Mouse (Mus musculus) cerebellum, postnatal 10 days (tissue): Measurements from ENCODE around the gene Stx3.

ENCODE experiments used
- DNase-seq, 2 experiments: peaks; one replicate each; pipeline ENCODE4 v3.0.0; 2021; ENCODE audit warnings: mixed read lengths in 2 of 2

Gene Stx3

GRCm38 (mm10) chr19:11807822-11808221, 11.4 kb downstream of the Stx3 start:
- no peak for DNase-seq

- no peak for DNase-seq
Measured at GRCm38 (mm10) chr19:11807251-11807650, 12.0 kb downstream of the Stx3 start.

GRCm38 (mm10) chr19:11804423-11804822, 14.8 kb downstream of the Stx3 start:
- no peak for DNase-seq

GRCm38 (mm10) chr19:11800531-11801315, 18.5 kb downstream of the Stx3 start:
- no peak for DNase-seq

DNA sequence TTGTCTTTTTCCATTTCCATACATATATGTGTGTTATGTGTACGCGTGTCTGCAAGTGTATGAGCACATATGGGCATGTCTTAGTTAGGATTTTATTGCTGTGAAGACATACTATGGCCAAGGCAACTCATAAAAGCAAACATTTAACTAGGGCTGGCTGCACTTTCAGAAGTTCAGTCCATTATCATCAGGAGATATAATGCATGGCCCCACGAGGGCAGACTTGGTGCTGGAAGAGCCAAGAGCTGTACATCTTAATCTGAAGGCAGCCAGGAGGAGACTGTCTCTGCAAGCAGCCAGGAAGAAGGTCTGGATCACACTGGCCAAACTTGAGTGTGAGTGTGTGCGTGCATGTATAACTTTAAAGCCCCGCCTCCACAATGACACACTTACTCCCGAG, 24.8 kb downstream of the Stx3 start:
- no peak for DNase-seq

GRCm38 (mm10) chr19:11793741-11794359, 25.4 kb downstream of the Stx3 start:
- DNase-seq = no peak

DNA sequence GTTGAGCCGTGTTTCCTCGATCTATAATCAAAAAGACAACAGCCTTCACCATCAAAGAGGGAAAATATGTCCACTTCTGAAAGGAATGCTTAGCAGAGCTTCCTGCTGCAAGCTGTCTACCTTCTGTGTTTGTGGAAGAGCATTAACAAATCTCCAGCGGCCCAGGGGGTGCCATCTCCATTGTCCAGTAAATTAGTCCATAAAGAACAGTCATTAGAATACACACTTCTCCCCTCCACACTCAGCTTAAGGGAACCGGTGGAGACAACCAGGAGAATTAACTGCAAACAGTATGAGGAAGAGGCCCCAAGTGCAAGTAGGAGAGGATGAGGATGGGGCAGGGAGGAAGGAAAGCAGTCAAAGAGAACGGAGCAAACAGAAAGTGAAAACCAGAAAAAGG, 27.4 kb downstream of the Stx3 start:
- no peak for DNase-seq

DNA sequence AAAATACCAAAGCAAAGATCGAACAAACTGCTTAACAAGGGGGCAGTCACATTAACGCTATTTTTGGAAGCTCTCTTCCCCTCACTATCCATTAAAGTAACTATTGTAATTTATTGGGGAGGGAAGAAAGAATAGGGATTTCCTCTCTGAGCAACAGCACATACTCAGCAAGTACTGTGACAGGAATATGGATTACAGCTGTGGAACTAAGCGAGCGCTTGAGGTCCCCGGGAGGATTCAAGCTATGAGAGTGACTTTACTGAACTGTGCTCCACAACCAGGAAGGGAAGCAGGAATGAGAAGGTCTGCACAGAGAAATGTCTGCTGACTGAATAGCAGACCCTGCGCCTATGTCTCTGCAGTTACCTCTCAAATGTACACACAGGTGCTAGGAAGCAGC, 30.3 kb downstream of the Stx3 start:
- DNase-seq = no peak

DNA sequence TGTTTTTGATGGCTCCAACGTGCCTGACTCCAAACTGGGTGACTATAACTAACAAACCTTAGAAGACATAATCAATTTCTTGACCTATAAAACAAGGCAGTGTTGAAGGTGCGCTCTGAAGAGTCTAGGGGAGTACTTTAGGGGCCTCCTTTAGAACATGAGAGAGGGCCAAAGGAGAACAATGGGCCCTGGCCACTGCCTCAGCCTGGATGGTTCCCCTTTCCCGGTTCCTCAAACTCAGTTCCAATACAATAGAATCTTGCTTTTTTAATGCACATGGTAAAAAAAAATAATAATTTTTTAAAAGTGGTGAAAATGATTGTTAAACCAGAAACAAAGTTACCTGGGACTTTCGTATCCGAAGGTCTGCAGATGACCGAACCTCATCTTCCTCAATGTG, 31.4 kb downstream of the Stx3 start:
- no peak for DNase-seq

DNA sequence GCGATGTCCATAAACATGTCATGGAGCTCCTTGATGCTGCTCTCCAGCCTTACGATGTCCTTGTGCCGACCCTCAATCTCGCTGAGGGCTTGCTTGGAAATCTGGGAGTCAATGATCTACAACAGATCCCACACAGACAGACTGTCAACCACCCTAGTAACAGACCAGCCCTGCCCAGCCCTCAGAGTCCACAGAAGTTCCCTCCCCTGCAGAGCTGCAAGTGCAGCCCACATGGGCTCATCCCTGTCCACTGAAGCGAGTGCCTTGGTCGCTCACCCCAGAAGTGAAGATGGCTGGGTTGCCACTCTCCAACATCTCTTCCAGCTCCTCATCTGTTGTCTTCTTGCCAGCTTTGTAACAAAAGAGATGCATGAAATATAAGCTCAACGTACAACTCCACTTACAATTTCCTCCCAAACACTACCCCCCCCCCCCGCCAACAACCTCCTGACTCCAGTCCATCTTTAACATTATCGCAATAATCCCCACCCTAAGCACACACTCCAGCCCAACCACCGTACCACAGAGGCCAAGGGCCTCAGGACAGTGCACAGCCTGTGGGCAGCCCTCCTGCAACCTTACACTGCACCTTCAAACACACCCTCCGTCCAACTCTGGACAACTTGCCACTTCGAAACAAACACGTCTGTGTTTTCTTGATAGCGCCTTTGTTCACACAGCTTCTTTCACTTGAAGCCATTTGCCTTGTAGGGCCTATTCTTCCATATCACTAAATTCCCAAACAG, 33.6 kb downstream of the Stx3 start:
- DNase-seq = no peak

GRCm38 (mm10) chr19:11777191-11777865, 41.9 kb downstream of the Stx3 start:
- peak; percentile 74 to 79 for DNase-seq

DNA sequence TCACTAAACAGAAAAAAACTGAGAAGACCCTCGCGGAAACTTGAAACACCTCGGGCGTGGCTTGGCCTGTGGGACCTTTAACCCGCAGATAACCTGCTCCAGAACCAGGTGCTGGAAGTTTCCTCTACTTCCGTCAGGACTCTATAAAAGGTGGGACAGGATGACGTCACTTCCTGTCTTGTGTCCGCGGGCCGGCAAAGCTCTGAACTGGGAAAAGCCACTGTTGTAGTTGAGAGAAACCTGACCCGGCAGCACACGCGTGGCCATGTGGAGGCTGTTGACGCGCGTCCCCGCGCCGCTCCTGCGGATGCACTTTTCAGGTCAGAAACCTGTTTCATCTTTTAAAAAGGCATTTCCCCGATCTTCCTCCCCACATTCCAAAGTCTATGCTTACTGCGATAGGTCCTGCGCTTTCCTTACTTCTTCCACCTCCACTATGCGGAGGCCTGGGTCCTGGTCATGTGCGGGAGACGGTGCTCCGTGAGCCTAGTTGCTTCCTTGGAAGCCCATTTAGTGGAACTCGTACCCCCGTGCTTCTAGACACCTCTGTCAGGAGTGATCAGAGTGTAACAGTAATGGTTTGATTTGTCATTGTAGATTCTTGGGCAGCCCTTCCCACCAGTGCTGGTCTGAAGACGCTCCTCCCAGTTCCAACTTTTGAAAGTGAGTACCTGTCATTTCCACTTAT, 48.9 kb downstream of the Stx3 start, which contains the start of gene Mrpl16:
TSS of gene Mrpl16 (plus strand) at position 187 of the 688 bp plus-strand sequence.
- DNase-seq = peak; percentile 93 to 97

- no peak for DNase-seq
Measured at GRCm38 (mm10) chr19:11769257-11769920, 49.8 kb downstream of the Stx3 start.

GRCm38 (mm10) chr19:11768163-11768562, 51.0 kb downstream of the Stx3 start:
- peak; percentile 51 to 73 for DNase-seq

- DNase-seq = no peak
Measured at GRCm38 (mm10) chr19:11766413-11766812, 52.8 kb downstream of the Stx3 start.

GRCm38 (mm10) chr19:11765059-11765458, 54.1 kb downstream of the Stx3 start:
- DNase-seq = no peak

- DNase-seq = no peak
Measured at GRCm38 (mm10) chr19:11747298-11747697, 71.9 kb downstream of the Stx3 start, which contains the start of gene Gif. Gene Gif, plus strand, starts transcription at chr19:11747554.

- no peak for DNase-seq
Measured at GRCm38 (mm10) chr19:11745680-11746079, 73.5 kb downstream of the Stx3 start.

- no peak for DNase-seq
Measured at GRCm38 (mm10) chr19:11736455-11736854, 82.7 kb downstream of the Stx3 start.

DNA sequence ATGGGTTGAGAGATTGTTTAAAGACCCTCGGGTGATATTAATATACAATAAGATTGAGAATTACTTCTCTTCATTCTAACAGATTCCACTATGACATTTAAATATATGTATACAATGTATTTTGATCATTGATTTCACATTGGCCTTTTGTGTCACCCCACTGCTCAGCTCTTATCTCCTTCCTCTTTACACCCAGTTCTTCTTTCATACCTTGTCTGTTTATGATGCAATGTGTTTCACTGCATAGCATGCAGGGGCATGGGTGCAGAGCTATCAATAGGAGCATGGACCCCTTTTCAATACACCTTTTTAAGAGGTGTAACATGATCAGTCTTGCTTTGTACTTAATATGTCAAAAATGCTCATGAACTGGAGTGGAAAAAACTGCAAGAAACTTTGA, 88.9 kb downstream of the Stx3 start:
- no peak for DNase-seq

- DNase-seq = no peak
Measured at GRCm38 (mm10) chr19:11727304-11727703, 91.9 kb downstream of the Stx3 start.

DNA sequence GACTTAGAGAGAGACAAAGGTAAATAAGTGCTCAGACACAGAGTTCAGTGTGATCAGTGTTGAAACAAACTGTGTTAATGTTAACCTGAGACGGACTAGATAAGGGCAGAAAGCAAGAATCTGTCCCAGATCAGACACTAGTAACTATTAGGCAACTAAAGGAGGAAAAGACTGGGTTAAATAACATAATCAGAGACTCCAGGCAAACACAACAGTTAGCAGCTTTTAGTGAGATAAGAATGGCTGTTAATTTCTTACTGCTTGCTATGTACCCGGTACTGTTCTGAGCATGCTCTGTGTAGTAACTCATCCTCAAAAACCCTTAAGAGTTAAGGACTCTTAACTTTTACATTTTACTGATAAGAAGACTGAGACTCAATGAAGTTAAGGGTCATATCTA, 93.3 kb downstream of the Stx3 start:
- DNase-seq = no peak
